Mouse (Mus musculus) forebrain, postnatal 0 days (tissue): ENCODE measurements around the gene Trpt1. TPM values are rescaled to one million over a fixed set of nuclear protein-coding genes. Genes with fewer than 3 reads are reported as not detected.

Experiments used
- ATAC-seq: fragments of 200-750 bp; cut with Nextera tagmentation; 2 replicates; pipeline ENCODE4 v1.8.0; 2017; ENCODE audit warnings: mild to moderate bottlenecking, moderate library complexity
- DNase-seq: peaks from one replicate; pipeline ENCODE4 v3.0.0-alpha.2; 2015
- H3K27ac ChIP-seq: fragments of 300-500 bp; sonication (generic); 2 replicates; pipeline ENCODE4 v1.5.1; 2014; ENCODE audit warnings: low read depth, mild to moderate bottlenecking, antibody characterized with exemption, low read length, moderate library complexity, mixed read lengths
- H3K27me3 ChIP-seq: fragments of 300-500 bp; sonication (generic); 2 replicates; pipeline ENCODE4 v1.6.1; 2014; ENCODE audit warnings: mild to moderate bottlenecking, low read length, mixed read lengths; ENCODE audit not compliant: insufficient read depth
- H3K36me3 ChIP-seq: fragments of 300-500 bp; sonication (generic); 2 replicates; pipeline ENCODE4 v1.6.1; 2014; ENCODE audit warnings: mild to moderate bottlenecking, moderate library complexity; ENCODE audit not compliant: insufficient read depth
- H3K4me1 ChIP-seq: fragments of 300-500 bp; sonication (generic); 2 replicates; pipeline ENCODE4 v1.6.1; 2014; ENCODE audit warnings: antibody characterized with exemption; ENCODE audit not compliant: insufficient read depth
- H3K4me2 ChIP-seq: fragments of 300-500 bp; sonication (generic); 2 replicates; pipeline ENCODE4 v1.6.1; 2014; ENCODE audit warnings: low read depth, mild to moderate bottlenecking, moderate library complexity
- H3K4me3 ChIP-seq: fragments of 300-500 bp; sonication (generic); 2 replicates; pipeline ENCODE4 v1.5.1; 2014; ENCODE audit warnings: low read depth, low read length, mixed read lengths
- H3K9ac ChIP-seq: fragments of 300-500 bp; sonication (generic); 2 replicates; pipeline ENCODE4 v1.6.1; 2014; ENCODE audit warnings: mild to moderate bottlenecking
- H3K9me3 ChIP-seq: fragments of 300-500 bp; sonication (generic); 2 replicates; pipeline ENCODE4 v1.6.1; 2016; ENCODE audit warnings: low read length
- CTCF ChIP-seq: sonication (generic); IDR thresholded peaks from 2 replicates; pipeline ENCODE4 v1.5.1; 2016; ENCODE audit warnings: antibody characterized with exemption, control low read depth, low read depth
- WGBS: fragments of 180-500 bp; shearing (Covaris S2); extraction: QIAGEN DNeasy Blood & Tissue Kit; methylation state at CpG from one replicate; pipeline ENCODE4 v1.1.7; 2014; 5-methylcytosine and 5-hydroxymethylcytosine counted together
- polyA plus RNA-seq: library from polyadenylated mRNA; unstranded; fragments of >200 nt; fragmentation: Nextera tagmentation; extraction: Ambion mirVana; gene quantifications from 2 replicates; pipeline ENCODE4 v1.2.1, GENCODE M21; 2015
- total RNA-seq: library from RNA; depleted of rRNA; stranded (reverse); fragments of >200 nt; gene quantifications from 2 replicates; pipeline ENCODE4 v1.2.3, GENCODE M21; 2014

Trpt1 gene
- total and polyA plus RNA-seq, 2 experiments from 2014 or later, result 16.2 to 18.2 TPM

GRCm38 (mm10) chr19:6951994-6952711 lies 43.8 kb upstream of the Trpt1 start:
- WGBS, result 2% methylated on average over 31 of the region's 31 CpGs
- no peaks in the 10 kb centered on the region for H3K27me3 ChIP-seq
- H3K4me2 ChIP-seq, result peak overlapping the region; percentile 92
- DNase-seq (peak; percentile 70), ATAC-seq (peak; percentile 44)
- no peak for TF ChIP-seq CTCF
- H3K36me3 ChIP-seq, result peaks cover 3% of the 10 kb centered on the region; the same call in 1 of the 2 replicates
- H3K4me3 ChIP-seq, result peak overlapping the region; percentile 46
- H3K27ac ChIP-seq, result peak overlapping the region; percentile 79
- peaks cover 12% of the 10 kb centered on the region; the same call in 1 of the 2 replicates for H3K4me1 ChIP-seq
- H3K9me3 ChIP-seq, result no peaks in the 10 kb centered on the region
- H3K9ac ChIP-seq, result peak overlapping the region; percentile 58

- ATAC-seq (no peak), DNase-seq (no peak)
- H3K27ac ChIP-seq, result peak overlapping the region; percentile 79; the same call in 1 of the 2 replicates
- H3K36me3 ChIP-seq, result peaks cover 3% of the 10 kb centered on the region; the same call in 1 of the 2 replicates
- H3K4me1 ChIP-seq, result peaks cover 12% of the 10 kb centered on the region; the same call in 1 of the 2 replicates
- peak overlapping the region; percentile 58; the same call in 1 of the 2 replicates for H3K9ac ChIP-seq
- H3K4me3 ChIP-seq, result no peak overlapping the region
- peak overlapping the region; percentile 92 for H3K4me2 ChIP-seq
- no peaks in the 10 kb centered on the region for H3K27me3 ChIP-seq
- WGBS, result 11% methylated on average over 3 of the region's 3 CpGs
- no peak for TF ChIP-seq CTCF
- no peaks in the 10 kb centered on the region for H3K9me3 ChIP-seq
Measured at GRCm38 (mm10) chr19:6952712-6953037, 43.3 kb upstream of the Trpt1 start.

- ATAC-seq, result no peak
- TF ChIP-seq CTCF, result peak; percentile 45
- Histone ChIP-seq H3K27ac (no peak overlapping the region), H3K4me1 (peaks cover 12% of the 10 kb centered on the region; the same call in 1 of the 2 replicates), H3K4me2 (no peak overlapping the region), H3K9me3 (no peaks in the 10 kb centered on the region), H3K27me3 (no peaks in the 10 kb centered on the region), H3K9ac (no peak overlapping the region), H3K4me3 (no peak overlapping the region), H3K36me3 (peaks cover 7% of the 10 kb centered on the region; the same call in 1 of the 2 replicates)
- no peak for DNase-seq
- WGBS, result 48% methylated on average over 9 of the region's 9 CpGs
Measured at GRCm38 (mm10) chr19:6954046-6954445, 41.9 kb upstream of the Trpt1 start.

- no peak for TF ChIP-seq CTCF
- WGBS, result 91% methylated on average over 7 of the region's 7 CpGs
Measured at GRCm38 (mm10) chr19:6955424-6955823, 40.5 kb upstream of the Trpt1 start.

GRCm38 (mm10) chr19:6956461-6956860 lies 39.5 kb upstream of the Trpt1 start:
- Histone ChIP-seq H3K27me3 (no peaks in the 10 kb centered on the region), H3K9me3 (no peaks in the 10 kb centered on the region), H3K4me3 (no peak overlapping the region), H3K36me3 (peaks cover 6% of the 10 kb centered on the region; the same call in 1 of the 2 replicates), H3K9ac (no peak overlapping the region), H3K4me2 (no peak overlapping the region), H3K4me1 (0 out of 2 replicates have a peak, but pooled peaks cover 6% of the 10 kb centered on the region), H3K27ac (no peak overlapping the region)
- TF ChIP-seq CTCF, result no peak
- no peak for DNase-seq
- 81% methylated on average over 10 of the region's 10 CpGs for WGBS
- ATAC-seq, result no peak

More at GRCm38 (mm10) chr19:6955424-6955823, 40.5 kb upstream of the Trpt1 start:
- no peak overlapping the region for H3K27ac ChIP-seq
- H3K4me2 ChIP-seq, result no peak overlapping the region
- H3K27me3 ChIP-seq, result no peaks in the 10 kb centered on the region
- no peak overlapping the region for H3K9ac ChIP-seq
- DNase-seq (no peak), ATAC-seq (no peak)
- H3K36me3 ChIP-seq, result peaks cover 6% of the 10 kb centered on the region; the same call in 1 of the 2 replicates
- H3K4me3 ChIP-seq, result no peak overlapping the region
- peaks cover 6% of the 10 kb centered on the region; the same call in 1 of the 2 replicates for H3K4me1 ChIP-seq
- H3K9me3 ChIP-seq, result no peaks in the 10 kb centered on the region

GRCm38 (mm10) chr19:6968491-6969271 lies 27.2 kb upstream of the Trpt1 start:
- peak overlapping the region; percentile 39 for H3K4me2 ChIP-seq
- no peaks in the 10 kb centered on the region for H3K36me3 ChIP-seq
- H3K27me3 ChIP-seq, result no peaks in the 10 kb centered on the region
- H3K27ac ChIP-seq, result no peak overlapping the region
- H3K4me1 ChIP-seq, result 0 out of 2 replicates have a peak, but pooled peaks cover 3% of the 10 kb centered on the region
- H3K9ac ChIP-seq, result 0 out of 2 replicates have a peak overlapping the region, but pooled peaks have one; percentile 11
- H3K4me3 ChIP-seq, result peak overlapping the region; percentile 35; the same call in 1 of the 2 replicates
- 17% methylated on average over 15 of the region's 15 CpGs for WGBS
- H3K9me3 ChIP-seq, result no peaks in the 10 kb centered on the region
- ATAC-seq (no peak), DNase-seq (no peak)
- TF ChIP-seq CTCF, result no peak

- ATAC-seq (no peak), DNase-seq (no peak)
- Histone ChIP-seq H3K9ac (peak overlapping the region; percentile 11; the same call in 1 of the 2 replicates), H3K36me3 (no peaks in the 10 kb centered on the region), H3K4me1 (0 out of 2 replicates have a peak, but pooled peaks cover 3% of the 10 kb centered on the region), H3K4me3 (peak overlapping the region; percentile 35), H3K27ac (no peak overlapping the region), H3K4me2 (peak overlapping the region; percentile 39), H3K9me3 (no peaks in the 10 kb centered on the region), H3K27me3 (no peaks in the 10 kb centered on the region)
- no peak for TF ChIP-seq CTCF
- 3% methylated on average over 20 of the region's 20 CpGs for WGBS
Measured at GRCm38 (mm10) chr19:6969291-6969664, 26.7 kb upstream of the Trpt1 start.
